Mouse (Mus musculus) forebrain, embryonic 10.5 days (tissue): ENCODE data around the gene Rtn2. TPM values are rescaled to one million over a fixed set of nuclear protein-coding genes. Genes with fewer than 3 reads are reported as not detected.
"Not testable (repeated sequence)": the region's sequence is repeated elsewhere in the genome, so short reads cannot be mapped to it uniquely, and the experiment has no call there.

Experiments used
- DNase-seq: peaks from one replicate; pipeline ENCODE4 v3.0.0-alpha.2; 2017; ENCODE audit warnings: low spot score; ENCODE audit errors: extremely low spot score
- H3K27ac ChIP-seq: fragments of 300-500 bp; sonication (generic); 2 replicates; pipeline ENCODE4 v1.5.1; 2016; ENCODE audit warnings: mild to moderate bottlenecking
- H3K27me3 ChIP-seq: fragments of 300-500 bp; sonication (generic); 2 replicates; pipeline ENCODE4 v1.6.1; 2016; ENCODE audit warnings: mild to moderate bottlenecking; ENCODE audit not compliant: poor library complexity, severe bottlenecking
- H3K36me3 ChIP-seq: fragments of 300-500 bp; sonication (generic); replicated peaks from 2 replicates; pipeline ENCODE4 v1.6.1; 2016; ENCODE audit warnings: mild to moderate bottlenecking, moderate library complexity
- H3K4me1 ChIP-seq: fragments of 300-500 bp; sonication (generic); 2 replicates; pipeline ENCODE4 v1.6.1; 2016
- H3K4me3 ChIP-seq: fragments of 300-500 bp; sonication (generic); 2 replicates; pipeline ENCODE4 v1.5.1; 2016; ENCODE audit warnings: mild to moderate bottlenecking, moderate library complexity
- H3K9me3 ChIP-seq: fragments of 300-500 bp; sonication (generic); 2 replicates; pipeline ENCODE4 v1.6.1; 2016; ENCODE audit warnings: mild to moderate bottlenecking, moderate library complexity
- WGBS: fragments of 180-500 bp; shearing (Covaris S2); methylation state at CpG from one replicate; pipeline ENCODE4 v1.1.7; 2016; 5-methylcytosine and 5-hydroxymethylcytosine counted together
- polyA plus RNA-seq: library from polyadenylated mRNA; unstranded; fragments of >200 nt; fragmentation: Nextera tagmentation; extraction: Ambion mirVana; gene quantifications from 2 replicates; pipeline ENCODE4 v1.2.1, GENCODE M21; 2016

The Rtn2 gene
- polyA plus RNA-seq, 1 experiment from 2014 or later, result 33.1 TPM

DNA sequence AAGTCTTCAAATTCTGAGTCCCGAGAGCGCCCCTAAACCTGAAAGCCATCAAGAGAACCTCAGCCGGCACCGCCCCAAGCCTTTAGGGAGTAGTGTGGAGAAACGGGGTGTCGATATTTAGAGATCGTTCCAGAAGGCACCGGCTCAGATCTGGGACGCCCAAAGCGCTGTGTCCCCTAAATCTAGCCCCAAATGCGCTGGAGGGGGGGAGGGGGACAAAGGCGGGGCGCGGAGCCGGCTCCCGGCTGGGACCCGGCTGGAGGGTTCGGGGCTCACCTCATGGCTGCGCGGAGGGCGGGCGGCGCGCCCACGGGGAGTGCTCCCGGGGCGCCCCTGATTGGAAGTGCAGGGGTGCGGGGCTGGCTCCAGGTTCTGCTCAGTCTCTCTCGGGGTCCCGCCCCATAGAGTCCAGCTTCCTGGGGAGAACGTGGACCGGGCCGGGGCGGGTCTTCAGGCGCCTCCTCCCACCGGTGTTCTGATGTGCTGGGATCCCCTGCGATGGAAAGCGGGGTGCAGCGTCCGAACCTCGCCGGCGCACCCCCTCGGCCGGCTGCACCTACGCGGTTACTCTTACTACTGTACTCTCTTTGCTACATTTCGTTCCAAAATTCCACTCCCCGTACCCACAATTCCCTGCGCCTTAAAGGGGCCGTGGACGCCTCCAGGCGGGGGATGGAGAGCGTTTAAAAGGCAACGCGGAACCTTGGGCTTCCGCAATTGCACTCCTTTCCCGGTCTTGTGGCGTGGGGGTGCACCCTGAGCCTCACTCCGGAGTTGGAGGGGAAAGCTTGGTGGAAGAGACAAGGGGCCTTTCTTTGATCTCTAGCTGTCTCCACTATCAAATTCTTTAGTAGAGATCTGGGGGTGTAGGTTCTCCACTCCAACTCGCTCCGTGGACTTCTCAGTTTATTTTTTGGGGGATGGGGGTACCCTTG lies 10.9 kb upstream of the Rtn2 start, which contains the start of gene Vasp:
Vasp (minus strand) TSS at position 580 of the 935 bp plus-strand sequence.
- Histone ChIP-seq H3K27me3 (no peaks in the 10 kb centered on the region), H3K9me3 (no peaks in the 10 kb centered on the region), H3K27ac (peak within 1 kb of the TSS; percentile 94), H3K4me1 (peaks cover 43% of the 10 kb centered on the region), H3K36me3 (peaks cover 18% of the 10 kb centered on the region), H3K4me3 (peak within 1 kb of the TSS; percentile 99)
- DNase-seq, result peak; percentile 83
- under 1% methylated on average over 62 of the region's 62 CpGs for WGBS

DNA sequence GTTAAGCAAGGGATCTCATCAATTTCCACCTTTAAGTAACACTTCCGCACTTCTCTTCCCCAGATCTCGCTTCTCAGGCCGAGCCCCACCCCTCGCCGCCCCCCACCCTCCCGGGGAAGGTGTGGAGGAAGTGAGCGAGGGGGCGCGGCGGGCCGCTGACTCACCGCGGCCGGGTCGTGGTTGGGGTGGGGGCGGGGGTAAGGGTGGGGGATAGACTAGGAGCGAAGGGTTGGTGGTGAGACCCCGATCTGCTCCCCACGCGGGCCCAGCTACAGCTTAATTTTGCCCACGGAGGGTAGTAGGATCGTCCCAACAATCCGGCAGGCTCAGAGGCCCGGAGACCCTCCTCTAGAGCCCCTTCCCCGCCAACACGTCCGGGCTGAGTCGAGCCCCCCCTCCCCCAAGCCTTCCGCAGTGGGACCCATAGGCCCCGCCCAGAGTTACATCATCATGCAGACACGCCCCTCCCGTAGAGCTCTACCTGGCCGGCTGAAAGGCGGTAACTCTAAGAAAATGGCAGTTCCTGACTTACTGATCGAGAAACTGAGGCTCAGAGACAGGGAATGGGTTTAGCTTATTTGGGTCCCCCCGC lies 10.2 kb upstream of the Rtn2 start:
- Histone ChIP-seq H3K27me3 (peaks cover 5% of the 10 kb centered on the region), H3K9me3 (no peaks in the 10 kb centered on the region), H3K27ac (peak overlapping the region; percentile 94), H3K4me1 (peaks cover 36% of the 10 kb centered on the region), H3K36me3 (peaks cover 16% of the 10 kb centered on the region), H3K4me3 (peak overlapping the region; percentile 99)
- DNase-seq, result peak; percentile 80
- under 1% methylated on average over 36 of the region's 36 CpGs for WGBS

DNA sequence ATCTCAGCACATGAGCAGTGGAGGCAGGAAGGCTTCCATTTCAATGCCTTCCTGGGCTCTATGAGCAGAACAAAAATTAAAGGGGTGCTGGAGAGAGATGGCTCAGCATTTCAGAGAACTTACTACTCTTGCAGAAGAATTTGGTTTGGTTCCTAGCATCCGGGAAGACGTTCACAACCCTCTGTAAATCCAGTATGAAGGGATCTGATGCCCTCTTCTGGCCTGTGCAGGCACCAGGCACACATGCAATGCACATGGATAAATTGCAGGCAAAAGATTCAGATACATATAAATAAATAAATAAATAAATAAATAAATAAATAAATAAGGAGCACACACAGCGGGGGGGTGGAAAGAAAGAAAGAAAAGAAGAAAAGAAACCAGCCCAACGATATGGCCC lies 6.2 kb upstream of the Rtn2 start:
- H3K27ac ChIP-seq, result no peak overlapping the region
- WGBS, result 53% methylated on average over 4 of the region's 4 CpGs
- peaks cover 15% of the 10 kb centered on the region for H3K4me1 ChIP-seq
- peaks cover 45% of the 10 kb centered on the region for H3K27me3 ChIP-seq
- no peaks in the 10 kb centered on the region for H3K36me3 ChIP-seq
- H3K4me3 ChIP-seq, result no peak overlapping the region
- H3K9me3 ChIP-seq, result no peaks in the 10 kb centered on the region
- no peak for DNase-seq

- WGBS, result 2% methylated on average over 34 of the region's 34 CpGs
- H3K36me3 ChIP-seq, result no peaks in the 10 kb centered on the region
- H3K27me3 ChIP-seq, result peaks cover 70% of the 10 kb centered on the region
- H3K27ac ChIP-seq, result 0 out of 2 replicates have a peak overlapping the region, but pooled peaks have one; percentile 35
- H3K4me3 ChIP-seq, result peak overlapping the region; percentile 47
- H3K4me1 ChIP-seq, result peaks cover 27% of the 10 kb centered on the region
- no peak for DNase-seq
- 0 out of 2 replicates have a peak, but pooled peaks cover 4% of the 10 kb centered on the region for H3K9me3 ChIP-seq
Observed at GRCm38 (mm10) chr7:19279052-19279451, 3.4 kb upstream of the Rtn2 start.

- Histone ChIP-seq H3K27me3 (peaks cover 76% of the 10 kb centered on the region), H3K4me3 (peak within 1 kb of the TSS; percentile 47), H3K9me3 (0 out of 2 replicates have a peak, but pooled peaks cover 4% of the 10 kb centered on the region), H3K27ac (peak within 1 kb of the TSS; percentile 35; the same call in 1 of the 2 replicates), H3K36me3 (no peaks in the 10 kb centered on the region), H3K4me1 (peaks cover 27% of the 10 kb centered on the region)
- DNase-seq, result no peak
- under 1% methylated on average over 46 of the region's 46 CpGs for WGBS
Observed at GRCm38 (mm10) chr7:19279581-19280114, 2.8 kb upstream of the Rtn2 start, which contains the start of gene Ppm1n. TSS of gene Ppm1n (minus strand) at chr7:19280064.

- H3K4me3 ChIP-seq, result peak overlapping the region; percentile 90
- peaks cover 27% of the 10 kb centered on the region for H3K4me1 ChIP-seq
- H3K27me3 ChIP-seq, result peaks cover 77% of the 10 kb centered on the region
- not testable (repeated sequence) for DNase-seq, H3K9me3 ChIP-seq, H3K36me3 ChIP-seq
- 36% methylated on average over 6 of the region's 6 CpGs for WGBS
- 0 out of 2 replicates have a peak overlapping the region, but pooled peaks have one; percentile 90 for H3K27ac ChIP-seq
Observed at GRCm38 (mm10) chr7:19281680-19282304, 632 bp upstream of the Rtn2 start.

DNA sequence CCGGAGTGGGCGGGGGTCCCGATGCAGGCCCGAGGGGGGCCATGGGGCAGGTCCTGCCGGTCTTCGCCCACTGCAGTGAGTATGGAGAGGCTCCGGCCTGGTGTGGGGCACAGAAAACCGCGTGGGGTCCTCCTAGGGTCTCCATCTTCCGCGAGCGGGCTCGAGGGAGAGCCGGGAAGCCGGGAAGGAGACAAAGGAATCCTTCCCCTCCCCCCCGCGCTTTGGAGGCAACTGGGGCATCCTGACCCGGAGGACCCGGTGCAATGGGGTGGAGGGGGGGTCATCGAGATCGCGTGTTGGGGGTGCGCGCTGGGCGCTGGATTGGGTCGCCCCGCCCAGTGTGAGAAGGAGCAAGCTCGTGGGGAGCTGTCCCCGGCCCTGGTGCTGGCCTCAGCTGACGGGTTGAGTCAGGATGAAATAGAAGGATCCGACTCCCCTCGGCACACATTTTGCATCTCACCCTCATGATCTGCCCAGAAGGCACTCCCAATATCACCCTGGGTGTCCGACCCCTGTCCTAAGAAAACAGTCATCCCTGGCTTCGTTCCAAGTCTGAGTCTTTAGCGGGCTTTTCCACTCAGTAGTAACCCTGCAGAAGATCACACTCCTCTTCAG lies 474 bp downstream of the Rtn2 start:
- Histone ChIP-seq H3K36me3 (peaks cover 17% of the 10 kb centered on the region), H3K27me3 (peaks cover 66% of the 10 kb centered on the region), H3K4me1 (peaks cover 27% of the 10 kb centered on the region), H3K4me3 (peak overlapping the region; percentile 90), H3K9me3 (0 out of 2 replicates have a peak, but pooled peaks cover 4% of the 10 kb centered on the region), H3K27ac (peak overlapping the region; percentile 90)
- peak; percentile 63 for DNase-seq
- WGBS, result 1% methylated on average over 34 of the region's 35 CpGs

GRCm38 (mm10) chr7:19283406-19283804 lies 981 bp downstream of the Rtn2 start:
- no peak for DNase-seq
- WGBS, result 44% methylated on average over 14 of the region's 14 CpGs
- H3K36me3 ChIP-seq, result peaks cover 20% of the 10 kb centered on the region
- peak overlapping the region; percentile 90 for H3K4me3 ChIP-seq
- peak overlapping the region; percentile 90; the same call in 1 of the 2 replicates for H3K27ac ChIP-seq
- H3K4me1 ChIP-seq, result peaks cover 27% of the 10 kb centered on the region
- 0 out of 2 replicates have a peak, but pooled peaks cover 4% of the 10 kb centered on the region for H3K9me3 ChIP-seq
- peaks cover 61% of the 10 kb centered on the region for H3K27me3 ChIP-seq

DNA sequence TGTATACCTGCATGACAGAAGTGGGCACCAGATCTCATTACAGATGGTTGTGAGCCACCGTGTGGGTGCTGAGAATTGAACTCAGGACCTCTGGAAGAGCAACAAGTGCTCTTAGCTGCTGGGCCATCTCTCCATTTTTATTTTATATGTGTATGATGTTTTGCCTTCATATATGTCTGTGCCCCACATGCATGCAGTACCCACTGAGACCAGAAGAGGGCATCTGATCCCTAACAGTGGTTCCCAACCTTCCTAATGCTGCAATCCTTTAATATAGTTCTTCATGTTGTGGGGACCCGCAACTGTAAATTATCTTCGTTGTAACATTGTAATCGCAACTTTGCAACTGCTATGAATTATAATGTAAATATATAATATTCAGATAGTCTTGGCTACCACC lies 2.3 kb downstream of the Rtn2 start:
- WGBS, result 32% methylated on average over 4 of the region's 4 CpGs
- Histone ChIP-seq H3K27ac (no peak overlapping the region), H3K4me3 (no peak overlapping the region), H3K36me3 (peaks cover 25% of the 10 kb centered on the region), H3K4me1 (peaks cover 18% of the 10 kb centered on the region), H3K27me3 (peaks cover 47% of the 10 kb centered on the region), H3K9me3 (0 out of 2 replicates have a peak, but pooled peaks cover 4% of the 10 kb centered on the region)
- DNase-seq, result peak; percentile 62

GRCm38 (mm10) chr7:19290969-19291596 lies 8.7 kb downstream of the Rtn2 start:
- WGBS, result under 1% methylated on average over 20 of the region's 20 CpGs
- Histone ChIP-seq H3K36me3 (peaks cover 40% of the 10 kb centered on the region), H3K4me1 (peaks cover 28% of the 10 kb centered on the region), H3K9me3 (no peaks in the 10 kb centered on the region), H3K27me3 (no peaks in the 10 kb centered on the region; the same call in 1 of the 2 replicates), H3K27ac (peak overlapping the region; percentile 76), H3K4me3 (peak overlapping the region; percentile 50)
- DNase-seq, result no peak

DNA sequence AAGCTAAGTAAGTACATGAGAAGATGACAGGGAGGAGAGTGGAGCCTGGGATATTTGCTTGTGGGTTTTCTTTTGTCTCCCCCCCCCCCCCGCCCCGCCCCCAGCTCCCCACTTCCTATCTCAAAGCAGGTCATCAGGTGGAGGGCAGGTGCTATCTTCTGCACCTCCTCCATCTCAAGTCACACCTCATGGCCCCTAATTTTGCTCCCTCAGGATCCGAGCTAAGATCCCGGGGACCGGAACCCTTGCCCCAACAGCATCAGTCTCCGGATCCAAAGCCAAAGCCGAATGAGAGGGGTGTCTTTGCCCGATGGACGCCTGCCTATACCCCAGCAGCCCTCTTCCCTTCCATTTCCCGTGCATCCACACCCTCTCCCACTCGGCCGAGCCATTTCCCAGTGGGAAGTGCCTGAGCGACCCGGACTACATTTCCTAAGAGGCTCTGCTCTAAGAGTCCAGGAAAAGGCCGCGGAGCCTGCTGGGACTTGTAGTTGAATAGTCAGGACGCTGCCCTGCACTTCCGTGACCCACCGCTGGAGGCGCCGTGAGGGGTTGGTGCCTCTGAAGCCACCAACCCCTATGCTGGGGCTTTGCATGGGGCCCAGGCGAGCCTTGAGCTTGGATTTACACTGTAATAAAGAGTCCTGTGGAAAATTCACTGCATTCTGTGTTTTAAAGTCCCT lies 13.2 kb downstream of the Rtn2 start:
- Histone ChIP-seq H3K27me3 (no peaks in the 10 kb centered on the region), H3K4me1 (peaks cover 24% of the 10 kb centered on the region), H3K9me3 (no peaks in the 10 kb centered on the region), H3K4me3 (peak overlapping the region; percentile 50), H3K27ac (peak overlapping the region; percentile 75), H3K36me3 (peaks cover 15% of the 10 kb centered on the region)
- peak; percentile 94 for DNase-seq
- 17% methylated on average over 22 of the region's 22 CpGs for WGBS
